Mouse (Mus musculus) spleen, adult 12 weeks (tissue): ENCODE results near the gene R3hdm4.

Experiments used
- DNase-seq: peaks from one replicate; pipeline ENCODE4 v3.0.0; 2022; ENCODE audit warnings: low spot score

R3hdm4 gene

GRCm38 (mm10) chr10:79866601-79867000 lies 54.4 kb downstream of the R3hdm4 start:
- DNase-seq: no peak

GRCm38 (mm10) chr10:79865801-79866295 lies 55.2 kb downstream of the R3hdm4 start:
- DNase-seq: no peak

GRCm38 (mm10) chr10:79865189-79865601 lies 55.8 kb downstream of the R3hdm4 start:
- DNase-seq: no peak

GRCm38 (mm10) chr10:79864351-79865188 lies 56.4 kb downstream of the R3hdm4 start:
- DNase-seq: no peak

- no peak for DNase-seq
Observed at GRCm38 (mm10) chr10:79862925-79863324, 58.1 kb downstream of the R3hdm4 start.

- DNase-seq: no peak
Observed at GRCm38 (mm10) chr10:79862049-79862788, 58.8 kb downstream of the R3hdm4 start.

- DNase-seq: no peak
Observed at GRCm38 (mm10) chr10:79861230-79862048, 59.6 kb downstream of the R3hdm4 start.

- no peak for DNase-seq
Observed at GRCm38 (mm10) chr10:79860079-79860911, 60.7 kb downstream of the R3hdm4 start.
